Mouse (Mus musculus) liver, adult 2 months (tissue): Measurements from ENCODE around the gene Fancg.

Source experiments
- CTCF ChIP-seq: fragments of 200-500 bp; IDR thresholded peaks from 2 replicates; pipeline ENCODE4 v1.5.1; 2011; ENCODE audit warnings: low read depth, low read length, control low read depth
- POLR2A ChIP-seq: fragments of 200-500 bp; IDR thresholded peaks from 2 replicates; pipeline ENCODE4 v1.6.1; 2011; ENCODE audit warnings: low read length, control low read depth; ENCODE audit not compliant: insufficient read depth; ENCODE audit errors: extremely low read depth

GRCm38 (mm10) chr4:42999451-43000140, 10.7 kb downstream of the Fancg start:
- no peak for TF ChIP-seq CTCF
- no peak for TF ChIP-seq POLR2A
